Mouse (Mus musculus) liver, postnatal 0 days (tissue): ENCODE results near the gene Nr4a1.

Experiments used
- CTCF ChIP-seq: sonication (generic); IDR thresholded peaks from 2 replicates; pipeline ENCODE4 v1.5.1; 2016; ENCODE audit warnings: antibody characterized with exemption, low read depth
- EP300 ChIP-seq: IDR thresholded peaks from 2 replicates; pipeline ENCODE4 v1.6.1; 2016; ENCODE audit warnings: antibody characterized with exemption, low read depth, mild to moderate bottlenecking

- no peak for TF ChIP-seq CTCF
- TF ChIP-seq EP300, result no peak
Measured at GRCm38 (mm10) chr15:101223596-101223995, 30.5 kb upstream of the Nr4a1 start.
